Mouse (Mus musculus) C2C12 (cell line): Measurements from ENCODE around the gene Magoh. TPM values are rescaled to one million over a fixed set of nuclear protein-coding genes. Genes with fewer than 3 reads are reported as not detected.

ENCODE experiments used
- H3K27me3 ChIP-seq: one replicate; pipeline ENCODE4 v1.6.1; 2011; ENCODE audit not compliant: control insufficient read depth, insufficient read depth, insufficient read length
- H3K36me3 ChIP-seq: one replicate; pipeline ENCODE4 v1.6.1; 2011; ENCODE audit not compliant: control insufficient read depth, insufficient read depth
- H3K4me3 ChIP-seq: one replicate; pipeline ENCODE4 v1.5.1; 2011; ENCODE audit warnings: mild to moderate bottlenecking, control low read depth; ENCODE audit not compliant: poor library complexity, insufficient read depth, severe bottlenecking
- H3K79me2 ChIP-seq: one replicate; pipeline ENCODE4 v1.6.1; 2011; ENCODE audit not compliant: control insufficient read depth, insufficient read depth
- H3K79me3 ChIP-seq: one replicate; pipeline ENCODE4 v1.6.1; 2011; ENCODE audit warnings: low read depth, control low read depth
- H3ac ChIP-seq: one replicate; pipeline ENCODE3; 2011; ENCODE audit warnings: low read depth; ENCODE audit not compliant: control insufficient read depth, insufficient read length
- CEBPB ChIP-seq: IDR thresholded peaks from one replicate; pipeline ENCODE4 v1.6.1; 2011; ENCODE audit warnings: low read depth, mild to moderate bottlenecking, control low read depth, moderate library complexity
- CTCF ChIP-seq: IDR thresholded peaks from one replicate; pipeline ENCODE4 v1.5.1; 2011; ENCODE audit not compliant: control insufficient read depth, insufficient read depth, insufficient read length
- FOSL1 ChIP-seq: IDR thresholded peaks from one replicate; pipeline ENCODE4 v1.8.0; 2011; ENCODE audit warnings: mild to moderate bottlenecking, low read length; ENCODE audit not compliant: poor library complexity, insufficient read depth, severe bottlenecking
- MAX ChIP-seq: IDR thresholded peaks from one replicate; pipeline ENCODE4 v1.6.1; 2011; ENCODE audit warnings: mild to moderate bottlenecking, control low read depth
- MYOD1 ChIP-seq: IDR thresholded peaks from one replicate; pipeline ENCODE4 v1.6.1; 2011; ENCODE audit warnings: low read depth; ENCODE audit not compliant: control insufficient read depth, insufficient read length
- MYOG ChIP-seq: IDR thresholded peaks from one replicate; pipeline ENCODE4 v1.6.1; 2011; ENCODE audit not compliant: control insufficient read depth, insufficient read length; ENCODE audit errors: extremely low read depth
- USF1 ChIP-seq: IDR thresholded peaks from one replicate; pipeline ENCODE4 v1.6.1; 2011; ENCODE audit warnings: low read depth, mild to moderate bottlenecking, control low read depth, moderate library complexity
- polyA plus RNA-seq: library from polyadenylated mRNA; unstranded; fragments of >200 nt; fragmentation: generic; extraction: Trizol; gene quantifications from one replicate; pipeline ENCODE4 v1.2.1, GENCODE M21; 2012; ENCODE audit warnings: missing spikeins

The Magoh gene
- polyA plus RNA-seq, 1 experiment: 166 TPM

- Histone ChIP-seq H3K27me3 (no peaks in the 10 kb centered on the region), H3K4me3 (peak within 1 kb of the TSS; percentile 53), H3K36me3 (peaks cover 62% of the 10 kb centered on the region), H3K79me2 (peaks cover 12% of the 10 kb centered on the region), H3K79me3 (peaks cover 2% of the 10 kb centered on the region), H3ac (peak within 1 kb of the TSS; percentile 76)
- TF ChIP-seq MAX (no peak), CTCF (no peak), MYOG (no peak), MYOD1 (no peak), USF1 (no peak), FOSL1 (no peak), CEBPB (no peak)
These were observed 10.3 kb downstream of the Magoh start, which contains the start of gene 0610037L13Rik for GRCm38 (mm10) chr4:107889731-107890432. 0610037L13Rik (plus strand) TSS chr4:107889813.

GRCm38 (mm10) chr4:107892663-107893062, 13.1 kb downstream of the Magoh start:
- TF ChIP-seq MYOG: no peak
- no peak for TF ChIP-seq MYOD1
- no peak for TF ChIP-seq CEBPB
- no peak for TF ChIP-seq FOSL1
- no peak for TF ChIP-seq CTCF
- TF ChIP-seq USF1: no peak
- TF ChIP-seq MAX: no peak
- Histone ChIP-seq H3K27me3 (no peaks in the 10 kb centered on the region), H3K79me3 (peaks cover 2% of the 10 kb centered on the region), H3K4me3 (no peak overlapping the region), H3K79me2 (peaks cover 12% of the 10 kb centered on the region), H3ac (no peak overlapping the region), H3K36me3 (peaks cover 50% of the 10 kb centered on the region)

GRCm38 (mm10) chr4:107899211-107899927, 19.8 kb downstream of the Magoh start:
- no peaks in the 10 kb centered on the region for H3K27me3 ChIP-seq
- no peak overlapping the region for H3ac ChIP-seq
- no peak for TF ChIP-seq FOSL1
- no peak for TF ChIP-seq MAX
- no peak for TF ChIP-seq CTCF
- no peak for TF ChIP-seq USF1
- no peak for TF ChIP-seq MYOD1
- no peak for TF ChIP-seq MYOG
- no peak for TF ChIP-seq CEBPB
- H3K79me2 ChIP-seq: no peaks in the 10 kb centered on the region
- H3K79me3 ChIP-seq: no peaks in the 10 kb centered on the region
- peaks cover 25% of the 10 kb centered on the region for H3K36me3 ChIP-seq
- no peak overlapping the region for H3K4me3 ChIP-seq

- Histone ChIP-seq H3K27me3 (no peaks in the 10 kb centered on the region), H3K79me2 (no peaks in the 10 kb centered on the region), H3K79me3 (no peaks in the 10 kb centered on the region), H3ac (no peak overlapping the region), H3K36me3 (peaks cover 25% of the 10 kb centered on the region), H3K4me3 (no peak overlapping the region)
- TF ChIP-seq CTCF: no peak
- no peak for TF ChIP-seq MAX
- no peak for TF ChIP-seq FOSL1
- TF ChIP-seq MYOG: no peak
- no peak for TF ChIP-seq USF1
- no peak for TF ChIP-seq CEBPB
- no peak for TF ChIP-seq MYOD1
These were observed 20.7 kb downstream of the Magoh start for GRCm38 (mm10) chr4:107900206-107900605.

GRCm38 (mm10) chr4:107904252-107904651, 24.7 kb downstream of the Magoh start:
- Histone ChIP-seq H3K79me3 (no peaks in the 10 kb centered on the region), H3K4me3 (no peak overlapping the region), H3K36me3 (peaks cover 6% of the 10 kb centered on the region), H3K27me3 (no peaks in the 10 kb centered on the region), H3ac (no peak overlapping the region), H3K79me2 (no peaks in the 10 kb centered on the region)
- TF ChIP-seq CEBPB: no peak
- TF ChIP-seq FOSL1: no peak
- TF ChIP-seq MYOD1: no peak

- no peaks in the 10 kb centered on the region for H3K79me2 ChIP-seq
- H3K79me3 ChIP-seq: no peaks in the 10 kb centered on the region
- H3K27me3 ChIP-seq: no peaks in the 10 kb centered on the region
- no peak overlapping the region for H3K4me3 ChIP-seq
- TF ChIP-seq CTCF (no peak), MAX (no peak), FOSL1 (no peak), CEBPB (no peak), MYOD1 (no peak), USF1 (no peak), MYOG (no peak)
- H3K36me3 ChIP-seq: peaks cover 21% of the 10 kb centered on the region
- no peak overlapping the region for H3ac ChIP-seq
These were observed 27.0 kb downstream of the Magoh start for GRCm38 (mm10) chr4:107906561-107906960.
